Mouse (Mus musculus): Measurements from ENCODE around the gene Insig1. TPM values are rescaled to one million over a fixed set of nuclear protein-coding genes. Genes with fewer than 3 reads are reported as not detected.

The Insig1 gene
- polyA plus RNA-seq, 1 experiment from 2014 or later: 79.5 TPM

GRCm38 (mm10) chr5:28079431-28079830 is 8.3 kb downstream of the Insig1 start:
- Histone ChIP-seq H3K4me2 (ENCODE audit: low read length) (no peak overlapping the region), H3K27me3 (replicated peaks; ENCODE audit: control insufficient read depth, insufficient read depth, low read length) (no peaks in the 10 kb centered on the region), H3K27ac (ENCODE audit: low read depth, low read length) (no peak overlapping the region), H3K9me3 (ENCODE audit: control insufficient read depth, low read length) (no peaks in the 10 kb centered on the region), H3K4me1 (ENCODE audit: control insufficient read depth, insufficient read depth, low read depth, low read length) (no peaks in the 10 kb centered on the region), H3K36me3 (ENCODE audit: control insufficient read depth, insufficient read depth, low read length) (peaks cover 17% of the 10 kb centered on the region), H3K9ac (ENCODE audit: low read depth, low read length) (no peak overlapping the region), H3K4me3 (ENCODE audit: low read length) (no peak overlapping the region)
- ATAC-seq: no peak
- WGBS: 77% methylated on average over 2 of the region's 2 CpGs

GRCm38 (mm10) chr5:28081127-28081526 is 10.0 kb downstream of the Insig1 start:
- no peak overlapping the region for H3K27ac ChIP-seq (ENCODE audit: low read depth, low read length)
- no peak for ATAC-seq
- 86% methylated on average over 2 of the region's 2 CpGs for WGBS

GRCm38 (mm10) chr5:28081822-28082221 is 10.7 kb downstream of the Insig1 start:
- Histone ChIP-seq H3K4me3 (ENCODE audit: low read length) (no peak overlapping the region), H3K27ac (ENCODE audit: low read depth, low read length) (no peak overlapping the region), H3K9ac (ENCODE audit: low read depth, low read length) (no peak overlapping the region), H3K27me3 (replicated peaks; ENCODE audit: control insufficient read depth, insufficient read depth, low read length) (no peaks in the 10 kb centered on the region), H3K36me3 (ENCODE audit: control insufficient read depth, insufficient read depth, low read length) (no peaks in the 10 kb centered on the region), H3K4me2 (ENCODE audit: low read length) (no peak overlapping the region), H3K4me1 (ENCODE audit: control insufficient read depth, insufficient read depth, low read depth, low read length) (no peaks in the 10 kb centered on the region), H3K9me3 (ENCODE audit: control insufficient read depth, low read length) (no peaks in the 10 kb centered on the region)
- 93% methylated on average over 2 of the region's 2 CpGs for WGBS
- no peak for ATAC-seq

More at GRCm38 (mm10) chr5:28081127-28081526, 10.0 kb downstream of the Insig1 start:
- no peak overlapping the region for H3K9ac ChIP-seq (ENCODE audit: low read depth, low read length)
- H3K4me2 ChIP-seq (ENCODE audit: low read length): no peak overlapping the region
- H3K36me3 ChIP-seq (ENCODE audit: control insufficient read depth, insufficient read depth, low read length): peaks cover 6% of the 10 kb centered on the region; the same call in 1 of the 2 replicates
- no peaks in the 10 kb centered on the region for H3K9me3 ChIP-seq (ENCODE audit: control insufficient read depth, low read length)
- no peaks in the 10 kb centered on the region for H3K27me3 ChIP-seq (replicated peaks; ENCODE audit: control insufficient read depth, insufficient read depth, low read length)
- H3K4me3 ChIP-seq (ENCODE audit: low read length): no peak overlapping the region
- no peaks in the 10 kb centered on the region for H3K4me1 ChIP-seq (ENCODE audit: control insufficient read depth, insufficient read depth, low read depth, low read length)

GRCm38 (mm10) chr5:28082312-28082711 is 11.1 kb downstream of the Insig1 start:
- Histone ChIP-seq H3K9me3 (ENCODE audit: control insufficient read depth, low read length) (no peaks in the 10 kb centered on the region), H3K27me3 (replicated peaks; ENCODE audit: control insufficient read depth, insufficient read depth, low read length) (no peaks in the 10 kb centered on the region), H3K9ac (ENCODE audit: low read depth, low read length) (no peak overlapping the region), H3K4me1 (ENCODE audit: control insufficient read depth, insufficient read depth, low read depth, low read length) (no peaks in the 10 kb centered on the region), H3K4me3 (ENCODE audit: low read length) (no peak overlapping the region), H3K36me3 (ENCODE audit: control insufficient read depth, insufficient read depth, low read length) (no peaks in the 10 kb centered on the region), H3K4me2 (ENCODE audit: low read length) (no peak overlapping the region), H3K27ac (ENCODE audit: low read depth, low read length) (no peak overlapping the region)
- WGBS: 80% methylated on average over 4 of the region's 4 CpGs
- ATAC-seq: no peak

DNA sequence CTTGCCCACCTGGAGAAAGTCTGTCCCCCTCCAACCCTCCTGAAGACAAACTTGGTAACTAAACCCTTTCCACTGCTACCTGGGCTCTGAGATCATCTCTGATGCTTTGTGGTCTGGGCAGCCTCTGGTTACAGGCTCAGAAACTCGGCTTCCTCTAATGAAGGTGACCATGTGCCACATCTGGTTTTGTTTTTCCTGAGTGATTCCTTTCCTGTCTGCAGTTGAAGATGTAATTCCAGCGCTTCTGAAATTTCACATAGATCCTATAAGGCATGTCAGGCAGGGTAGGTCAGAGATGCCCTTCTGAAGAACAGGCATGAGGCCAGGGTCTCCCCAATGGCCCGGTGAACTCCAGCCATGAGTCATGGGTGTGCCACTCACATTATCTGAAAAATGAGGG is 11.6 kb downstream of the Insig1 start:
- Histone ChIP-seq H3K4me3 (ENCODE audit: low read length) (no peak overlapping the region), H3K4me2 (ENCODE audit: low read length) (no peak overlapping the region), H3K9me3 (ENCODE audit: control insufficient read depth, low read length) (no peaks in the 10 kb centered on the region), H3K36me3 (ENCODE audit: control insufficient read depth, insufficient read depth, low read length) (no peaks in the 10 kb centered on the region), H3K27ac (ENCODE audit: low read depth, low read length) (no peak overlapping the region), H3K27me3 (replicated peaks; ENCODE audit: control insufficient read depth, insufficient read depth, low read length) (no peaks in the 10 kb centered on the region), H3K4me1 (ENCODE audit: control insufficient read depth, insufficient read depth, low read depth, low read length) (no peaks in the 10 kb centered on the region), H3K9ac (ENCODE audit: low read depth, low read length) (no peak overlapping the region)
- WGBS: 85% methylated on average over 3 of the region's 3 CpGs
- no peak for ATAC-seq

- H3K36me3 ChIP-seq (ENCODE audit: control insufficient read depth, insufficient read depth, low read length): no peaks in the 10 kb centered on the region
- no peaks in the 10 kb centered on the region for H3K4me1 ChIP-seq (ENCODE audit: control insufficient read depth, insufficient read depth, low read depth, low read length)
- H3K9ac ChIP-seq (ENCODE audit: low read depth, low read length): no peak overlapping the region
- H3K9me3 ChIP-seq (ENCODE audit: control insufficient read depth, low read length): no peaks in the 10 kb centered on the region
- no peak overlapping the region for H3K27ac ChIP-seq (ENCODE audit: low read depth, low read length)
- H3K4me2 ChIP-seq (ENCODE audit: low read length): no peak overlapping the region
- 67% methylated on average over 2 of the region's 2 CpGs for WGBS
- H3K4me3 ChIP-seq (ENCODE audit: low read length): no peak overlapping the region
- no peaks in the 10 kb centered on the region for H3K27me3 ChIP-seq (replicated peaks; ENCODE audit: control insufficient read depth, insufficient read depth, low read length)
- no peak for ATAC-seq
Measured at GRCm38 (mm10) chr5:28084743-28085142, 13.6 kb downstream of the Insig1 start.

DNA sequence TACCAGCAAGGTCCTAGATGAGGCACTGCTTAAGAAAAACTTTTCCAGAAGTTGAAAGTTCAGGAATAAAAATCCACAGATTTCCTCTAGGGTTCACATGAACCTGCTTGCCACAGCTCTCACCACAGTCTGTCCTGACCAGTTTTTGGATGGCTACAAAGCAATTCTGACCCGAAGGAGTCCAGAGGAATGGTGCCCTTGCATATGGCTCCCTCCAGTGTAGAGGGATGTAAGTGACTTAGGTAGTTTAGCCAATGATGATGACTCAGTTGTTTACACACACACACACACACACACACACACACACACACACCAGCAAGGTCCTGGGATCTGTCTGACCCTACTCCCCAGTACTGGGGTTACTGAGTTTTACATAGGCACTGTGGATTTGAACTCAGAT is 19.4 kb downstream of the Insig1 start:
- Histone ChIP-seq H3K4me1 (ENCODE audit: control insufficient read depth, insufficient read depth, low read depth, low read length) (no peaks in the 10 kb centered on the region), H3K9me3 (ENCODE audit: control insufficient read depth, low read length) (no peaks in the 10 kb centered on the region), H3K27me3 (replicated peaks; ENCODE audit: control insufficient read depth, insufficient read depth, low read length) (no peaks in the 10 kb centered on the region), H3K4me2 (ENCODE audit: low read length) (no peak overlapping the region), H3K9ac (ENCODE audit: low read depth, low read length) (no peak overlapping the region), H3K27ac (ENCODE audit: low read depth, low read length) (no peak overlapping the region), H3K4me3 (ENCODE audit: low read length) (no peak overlapping the region), H3K36me3 (ENCODE audit: control insufficient read depth, insufficient read depth, low read length) (no peaks in the 10 kb centered on the region)
- ATAC-seq: no peak
- 65% methylated on average over 1 of the region's 1 CpGs for WGBS

DNA sequence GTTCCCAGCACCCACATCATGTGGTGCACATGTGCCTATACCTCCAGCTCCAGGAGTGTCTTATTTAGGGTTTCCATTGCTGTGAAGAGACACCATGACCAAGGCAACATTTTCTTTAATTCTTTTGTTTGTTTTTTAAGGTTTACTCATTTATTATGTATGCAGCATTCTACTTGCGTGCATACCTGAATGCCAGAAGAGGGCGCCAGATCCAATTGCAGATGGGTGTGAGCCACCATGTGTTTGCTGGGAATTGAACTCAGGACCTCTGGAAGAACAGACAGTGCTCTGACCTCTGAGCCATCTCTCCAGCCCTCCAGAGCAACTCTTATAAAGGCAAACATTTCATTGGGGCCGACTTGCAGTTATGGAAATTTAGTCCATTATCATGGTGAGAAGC is 21.2 kb downstream of the Insig1 start:
- no peak for ATAC-seq
- 81% methylated on average over 3 of the region's 3 CpGs for WGBS
- Histone ChIP-seq H3K27ac (ENCODE audit: low read depth, low read length) (no peak overlapping the region), H3K27me3 (replicated peaks; ENCODE audit: control insufficient read depth, insufficient read depth, low read length) (no peaks in the 10 kb centered on the region), H3K9me3 (ENCODE audit: control insufficient read depth, low read length) (no peaks in the 10 kb centered on the region), H3K4me1 (ENCODE audit: control insufficient read depth, insufficient read depth, low read depth, low read length) (no peaks in the 10 kb centered on the region), H3K4me3 (ENCODE audit: low read length) (no peak overlapping the region), H3K36me3 (ENCODE audit: control insufficient read depth, insufficient read depth, low read length) (no peaks in the 10 kb centered on the region), H3K4me2 (ENCODE audit: low read length) (no peak overlapping the region), H3K9ac (ENCODE audit: low read depth, low read length) (no peak overlapping the region)

DNA sequence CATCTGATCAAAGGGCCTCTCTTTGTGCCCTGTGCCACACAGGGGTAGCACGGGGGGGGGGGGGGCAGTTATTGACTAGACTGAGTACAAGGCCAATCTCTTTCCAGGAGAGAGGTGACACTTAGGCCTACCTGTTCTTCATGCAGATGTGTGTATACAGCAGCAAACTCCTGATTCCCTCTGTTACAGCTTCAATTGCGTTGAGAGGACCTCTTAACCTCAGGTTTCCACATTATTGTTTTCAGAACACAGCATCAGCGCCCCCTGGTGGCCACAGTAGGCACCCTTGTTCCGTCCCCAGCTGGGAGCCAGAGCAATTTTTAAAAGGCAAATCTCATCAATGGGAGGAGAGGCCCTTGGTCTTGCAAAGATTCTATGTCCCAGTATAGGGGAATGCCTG is 22.7 kb downstream of the Insig1 start:
- Histone ChIP-seq H3K27ac (ENCODE audit: low read depth, low read length) (no peak overlapping the region), H3K4me1 (ENCODE audit: control insufficient read depth, insufficient read depth, low read depth, low read length) (no peaks in the 10 kb centered on the region), H3K36me3 (ENCODE audit: control insufficient read depth, insufficient read depth, low read length) (no peaks in the 10 kb centered on the region), H3K9ac (ENCODE audit: low read depth, low read length) (no peak overlapping the region), H3K27me3 (replicated peaks; ENCODE audit: control insufficient read depth, insufficient read depth, low read length) (no peaks in the 10 kb centered on the region), H3K4me2 (ENCODE audit: low read length) (no peak overlapping the region), H3K4me3 (ENCODE audit: low read length) (no peak overlapping the region), H3K9me3 (ENCODE audit: control insufficient read depth, low read length) (no peaks in the 10 kb centered on the region)
- WGBS: 1% methylated on average over 3 of the region's 4 CpGs
- peak; percentile 69 for ATAC-seq

DNA sequence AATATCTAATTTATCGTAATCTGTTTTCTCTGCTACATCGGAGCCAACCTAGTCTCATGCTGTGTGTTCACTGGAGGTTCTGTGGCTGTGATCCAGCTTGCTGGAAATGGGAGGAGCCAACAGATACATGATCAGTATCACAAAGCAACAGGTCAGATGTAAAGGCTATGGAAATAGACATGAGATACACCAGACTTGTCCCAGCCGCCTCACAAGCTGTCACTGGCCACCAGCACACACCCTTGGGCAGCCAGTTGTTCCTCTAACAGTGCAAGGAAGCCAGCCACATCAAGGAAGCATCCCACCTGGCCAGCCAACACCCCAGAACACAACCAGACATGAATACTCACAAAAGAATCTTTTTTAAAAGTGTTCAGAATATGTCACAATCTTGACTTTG is 23.2 kb downstream of the Insig1 start:
- 70% methylated on average over 3 of the region's 3 CpGs for WGBS
- Histone ChIP-seq H3K36me3 (ENCODE audit: control insufficient read depth, insufficient read depth, low read length) (no peaks in the 10 kb centered on the region), H3K9me3 (ENCODE audit: control insufficient read depth, low read length) (no peaks in the 10 kb centered on the region)

More for the DNA sequence above, 23.2 kb downstream of the Insig1 start:
- no peak for ATAC-seq
- Histone ChIP-seq H3K4me3 (ENCODE audit: low read length) (no peak overlapping the region), H3K4me1 (ENCODE audit: control insufficient read depth, insufficient read depth, low read depth, low read length) (no peaks in the 10 kb centered on the region), H3K4me2 (ENCODE audit: low read length) (no peak overlapping the region), H3K9ac (ENCODE audit: low read depth, low read length) (no peak overlapping the region), H3K27ac (ENCODE audit: low read depth, low read length) (no peak overlapping the region), H3K27me3 (replicated peaks; ENCODE audit: control insufficient read depth, insufficient read depth, low read length) (no peaks in the 10 kb centered on the region)
